Mouse (Mus musculus) T-helper 2 cell (primary cell): ENCODE results near the gene Gls2.
"Not testable (repeated sequence)": the region's sequence is repeated elsewhere in the genome, so short reads cannot be mapped to it uniquely, and the experiment has no call there.

ENCODE experiments used
- in situ Hi-C: fragments of 300-600 bp; cut with MboI, MseI; formaldehyde crosslinking; loops from one replicate; pipeline ENCODE4 v1.15.1; 2025; ENCODE audit warnings: high pct_unique_total_duplicates

The Gls2 gene

DNA sequence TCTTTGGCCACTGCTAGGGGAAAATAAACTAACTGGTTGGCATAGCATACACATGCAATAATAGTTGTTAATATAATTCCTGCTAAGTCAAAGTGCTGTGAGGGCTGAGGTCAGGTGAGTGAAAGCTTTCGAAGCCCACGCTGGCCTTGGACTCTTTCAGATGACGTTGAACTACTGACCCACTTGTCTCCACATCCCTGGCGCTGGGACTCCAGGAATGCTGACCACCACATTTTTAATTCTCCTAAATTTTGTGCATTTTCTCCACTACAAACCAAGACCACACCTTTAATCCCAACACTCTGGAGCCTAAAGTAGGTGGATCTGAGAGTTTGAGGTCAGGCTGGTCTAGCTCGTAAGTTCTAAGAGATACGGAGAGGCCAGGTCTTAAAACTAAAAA, 1.1 kb upstream of the Gls2 start:
- in situ Hi-C loops = loop anchor here (5.0 kb wide), 1 partner anchor 101 kb away; the partner anchor contains the start of gene Baz2a

DNA sequence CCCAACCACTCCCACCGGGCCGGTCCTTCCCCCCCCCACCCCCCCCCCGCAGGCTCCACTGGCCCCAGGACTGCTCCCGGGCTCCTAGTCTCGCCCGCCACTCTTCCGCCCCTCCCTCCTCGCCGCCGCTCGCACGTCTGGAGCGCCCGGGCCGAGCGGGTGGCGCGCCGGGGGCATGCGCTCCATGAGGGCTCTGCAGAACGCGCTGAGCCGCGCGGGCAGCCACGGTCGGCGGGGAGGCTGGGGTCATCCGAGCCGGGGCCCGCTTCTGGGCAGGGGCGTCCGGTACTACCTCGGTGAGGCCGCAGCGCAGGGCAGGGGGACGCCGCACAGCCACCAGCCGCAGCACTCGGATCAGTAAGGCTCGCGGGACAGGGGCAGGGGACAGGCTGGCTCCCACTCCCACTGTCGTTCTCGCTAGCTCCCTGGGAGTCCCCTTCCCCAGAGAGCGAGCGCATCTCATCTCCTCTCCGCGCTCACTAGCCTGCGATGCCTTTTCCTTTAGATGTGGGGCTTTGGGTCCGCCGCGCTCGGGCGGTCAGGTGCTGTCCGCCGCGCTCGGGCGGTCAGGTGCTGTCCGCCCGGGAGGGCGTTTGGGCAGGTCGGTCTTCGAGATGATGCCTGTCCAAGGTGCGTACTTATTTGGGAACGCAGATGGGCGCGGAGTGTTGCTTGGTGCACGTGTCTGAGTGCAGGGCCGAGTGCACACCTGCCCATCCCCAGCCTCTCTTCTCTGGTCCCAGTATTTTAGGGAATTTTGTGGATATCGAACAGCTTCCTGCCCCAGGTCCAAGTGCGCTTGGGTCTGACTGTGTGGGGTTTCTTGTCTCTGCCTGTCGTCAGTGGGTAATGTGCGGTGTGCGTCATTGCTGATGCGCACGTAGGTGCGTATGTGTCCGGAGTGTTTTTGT, 549 bp downstream of the Gls2 start:
- in situ Hi-C loops = loop anchor here (5.0 kb wide), 1 partner anchor 103 kb away; the partner anchor contains the start of gene Baz2a

GRCm38 (mm10) chr10:128201856-128202255, 7.6 kb downstream of the Gls2 start:
- in situ Hi-C loops = no loop called here

GRCm38 (mm10) chr10:128204941-128205340, 10.7 kb downstream of the Gls2 start:
- in situ Hi-C loops = no loop called here

GRCm38 (mm10) chr10:128208326-128208725, 14.1 kb downstream of the Gls2 start:
- in situ Hi-C loops = no loop called here

DNA sequence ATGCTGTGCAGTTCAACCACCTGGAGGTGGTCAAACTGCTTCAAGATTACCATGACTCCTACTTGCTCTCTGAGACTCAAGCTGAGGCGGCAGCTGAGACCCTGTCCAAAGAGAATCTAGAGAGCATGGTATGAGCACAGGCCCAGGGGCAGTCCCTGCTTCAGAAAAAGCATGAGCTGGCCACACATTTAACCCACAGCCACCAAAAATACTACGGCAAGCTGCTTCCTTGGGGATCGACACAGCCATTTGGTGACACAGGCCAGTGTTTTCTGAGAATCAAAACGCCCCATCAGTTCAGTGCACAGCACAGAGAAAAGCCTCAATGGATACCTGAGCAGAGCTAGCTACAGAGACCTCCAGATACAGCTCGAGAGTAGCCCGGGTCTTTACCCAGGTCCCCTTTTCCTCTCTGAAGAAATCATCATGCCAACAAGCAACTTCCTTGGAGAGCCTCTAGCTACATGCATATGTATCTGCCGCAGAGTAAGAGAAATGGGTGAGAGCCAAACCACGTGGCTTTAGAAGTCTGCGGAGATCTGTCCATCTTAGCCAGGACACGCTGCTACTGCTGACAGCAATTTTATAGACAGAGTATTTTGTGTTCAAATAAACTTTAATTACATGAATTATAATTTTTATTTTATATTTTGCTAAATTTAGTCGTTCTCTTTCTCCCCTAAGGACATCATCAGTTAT, 15.2 kb downstream of the Gls2 start:
- in situ Hi-C loops = no loop called here

DNA sequence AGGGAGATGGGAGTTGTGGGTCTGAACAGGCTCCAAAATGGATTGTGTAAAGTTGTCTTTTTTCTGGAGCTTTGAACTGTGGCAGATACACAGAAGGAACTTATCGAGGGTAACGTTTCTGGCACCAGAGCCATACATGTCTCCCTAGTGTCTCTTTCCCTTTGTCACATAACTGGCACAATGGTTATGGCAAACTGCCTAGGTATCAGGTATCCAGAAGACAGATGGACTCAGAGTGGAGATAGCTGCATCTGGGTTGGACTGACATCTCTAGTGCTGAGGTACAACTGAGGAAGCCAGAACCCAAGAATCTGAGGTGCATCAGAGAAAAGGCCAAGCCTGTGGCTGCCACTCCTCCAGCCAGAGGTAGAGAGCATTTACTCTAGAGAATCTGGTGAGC, 15.9 kb downstream of the Gls2 start:
- in situ Hi-C loops = no loop called here

DNA sequence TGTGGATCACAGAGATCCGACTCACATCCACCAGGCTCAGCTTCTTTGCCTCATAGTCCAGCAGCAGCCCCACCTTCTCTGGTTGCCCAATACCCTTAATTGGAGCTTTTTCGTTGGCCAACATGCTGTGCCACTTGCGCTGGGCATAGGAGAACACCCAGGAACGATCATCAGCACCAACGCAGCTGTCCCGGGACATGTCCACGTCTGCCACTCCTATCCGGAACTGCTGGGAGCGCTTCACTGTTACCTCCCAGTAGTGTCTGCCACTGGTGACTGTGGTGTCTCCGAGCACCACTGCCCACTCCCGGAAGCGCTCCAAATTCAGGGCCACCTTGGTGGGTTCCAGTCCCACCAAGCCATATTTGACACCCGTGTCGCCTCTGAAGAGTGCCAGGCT, 16.7 kb downstream of the Gls2 start:
- in situ Hi-C loops = no loop called here

GRCm38 (mm10) chr10:128211390-128212108, 17.3 kb downstream of the Gls2 start, which contains the start of gene Spryd4:
Spryd4 (minus strand) TSS chr10:128211807.
- in situ Hi-C loops = no loop called here

DNA sequence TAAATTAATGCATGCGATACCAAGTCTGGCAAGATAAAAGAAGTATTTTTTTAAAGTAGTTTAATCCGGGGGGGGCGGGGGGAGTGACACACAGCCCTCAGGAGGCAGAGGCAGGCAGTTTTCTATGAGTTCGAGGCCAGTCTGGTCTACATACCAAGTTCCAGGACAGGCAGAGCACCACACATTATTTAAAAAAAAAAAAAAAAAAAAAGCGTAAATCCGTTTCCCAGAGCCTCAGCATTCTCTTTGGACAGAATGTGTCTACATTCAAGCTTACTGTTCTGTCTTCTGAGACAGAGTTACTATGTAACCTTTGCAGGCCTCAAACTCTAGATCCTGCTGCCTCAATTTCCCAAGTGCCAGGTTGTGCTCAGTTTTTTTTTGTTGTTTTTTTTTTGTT, 17.9 kb downstream of the Gls2 start:
- in situ Hi-C loops = no loop called here

GRCm38 (mm10) chr10:128212871-128213323, 18.6 kb downstream of the Gls2 start:
- in situ Hi-C loops = no loop called here

- in situ Hi-C loops = not testable (repeated sequence)
These were observed 19.9 kb downstream of the Gls2 start for GRCm38 (mm10) chr10:128214112-128214511.

DNA sequence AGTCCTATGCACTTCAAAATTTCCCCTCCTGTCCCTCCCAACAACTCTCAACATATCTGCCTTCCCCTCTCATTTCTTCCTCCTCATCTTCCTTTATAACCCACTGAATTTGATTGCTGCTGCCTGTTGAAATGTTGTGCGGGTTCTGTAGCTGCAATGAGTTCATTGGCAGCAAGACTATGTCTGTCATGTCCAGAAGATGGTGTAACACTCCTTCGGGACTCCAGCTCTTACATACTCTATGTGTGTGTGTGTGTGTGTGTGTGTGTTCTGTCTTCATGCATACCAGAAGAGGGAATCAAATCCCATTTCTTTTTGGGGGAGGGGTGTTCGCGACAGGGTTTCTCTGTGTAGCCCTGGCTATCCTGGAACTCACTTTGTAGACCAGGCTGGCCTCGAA, 20.7 kb downstream of the Gls2 start:
- in situ Hi-C loops = no loop called here

- in situ Hi-C loops = no loop called here
These were observed 24.3 kb downstream of the Gls2 start for GRCm38 (mm10) chr10:128218387-128219117.

DNA sequence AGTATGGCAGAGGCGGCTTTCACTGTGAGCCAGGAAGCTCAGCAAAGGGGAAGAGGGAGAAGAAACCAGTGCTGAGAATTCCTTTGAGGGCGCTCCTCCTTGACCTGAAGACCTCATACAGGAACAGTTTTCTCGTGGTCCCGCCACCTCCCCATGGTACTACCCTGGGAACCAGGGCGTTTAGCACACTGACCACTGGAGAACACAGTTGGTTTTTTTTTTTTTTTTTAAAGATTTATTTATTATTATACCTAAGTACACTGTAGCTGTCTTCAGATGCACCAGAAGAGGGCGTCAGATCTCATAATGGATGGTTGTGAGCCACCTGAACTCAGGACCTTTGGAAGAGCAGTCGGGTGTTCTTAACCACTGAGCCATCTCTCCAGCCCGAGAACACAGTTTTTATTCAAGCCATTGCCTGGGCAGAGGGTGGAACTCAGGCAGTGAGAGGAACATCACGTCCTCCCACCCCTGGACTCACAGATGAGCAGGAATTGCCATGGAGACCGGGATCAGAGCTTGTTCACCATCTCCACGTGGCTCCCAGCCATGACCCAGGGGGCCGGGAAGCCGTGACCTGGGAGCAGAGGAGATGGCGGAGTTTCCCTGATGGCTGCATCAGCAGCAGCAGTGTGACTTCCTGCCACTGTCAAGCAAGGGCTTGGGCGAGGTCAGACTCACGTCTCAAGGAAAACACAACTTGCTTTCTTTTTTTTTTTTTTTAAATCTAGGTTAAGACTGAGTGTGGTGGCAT, 27.5 kb downstream of the Gls2 start:
- in situ Hi-C loops = no loop called here

DNA sequence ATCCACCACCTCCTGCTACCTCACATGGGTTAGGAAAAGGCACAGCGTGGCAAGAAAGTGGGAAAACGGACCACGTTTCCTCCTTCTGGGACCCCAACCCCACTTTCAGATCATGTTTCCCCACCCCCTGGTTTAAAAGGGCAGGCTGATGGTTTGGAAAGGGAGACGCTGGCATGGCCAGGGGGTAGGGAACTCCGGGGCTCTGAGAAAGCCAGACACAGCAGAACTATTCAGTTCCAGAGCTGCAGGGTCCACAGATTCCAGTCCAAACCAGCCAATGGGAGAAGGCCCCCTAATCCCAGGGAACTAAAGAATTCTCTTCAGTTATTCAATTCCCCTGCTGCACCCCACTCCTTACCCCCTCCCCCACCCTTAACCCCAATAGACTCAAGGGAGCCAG, 30.8 kb downstream of the Gls2 start:
- in situ Hi-C loops = no loop called here

DNA sequence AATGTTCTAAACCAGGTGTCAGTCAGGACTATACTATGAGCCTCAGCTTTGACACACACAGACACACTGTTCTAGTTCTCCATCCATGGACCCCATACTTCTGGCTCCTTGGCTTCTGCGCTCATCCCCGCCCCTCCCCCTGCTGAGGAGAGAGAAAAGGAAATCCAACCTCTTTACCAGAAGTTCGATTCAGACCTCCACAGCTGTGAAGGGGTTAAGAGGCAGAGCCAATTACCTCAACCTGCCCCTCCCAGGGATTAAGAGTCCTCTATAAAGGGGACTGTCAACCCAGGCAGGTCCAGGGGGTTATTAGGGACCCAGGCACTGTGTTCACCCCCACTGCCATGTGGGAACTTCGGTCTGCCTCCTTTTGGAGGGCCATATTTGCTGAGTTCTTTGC, 31.3 kb downstream of the Gls2 start, which contains the start of gene Mip:
Mip (plus strand) TSS at position 301 of the 400 bp plus-strand sequence.
- in situ Hi-C loops = no loop called here

GRCm38 (mm10) chr10:128227592-128227991, 33.3 kb downstream of the Gls2 start:
- in situ Hi-C loops = no loop called here

DNA sequence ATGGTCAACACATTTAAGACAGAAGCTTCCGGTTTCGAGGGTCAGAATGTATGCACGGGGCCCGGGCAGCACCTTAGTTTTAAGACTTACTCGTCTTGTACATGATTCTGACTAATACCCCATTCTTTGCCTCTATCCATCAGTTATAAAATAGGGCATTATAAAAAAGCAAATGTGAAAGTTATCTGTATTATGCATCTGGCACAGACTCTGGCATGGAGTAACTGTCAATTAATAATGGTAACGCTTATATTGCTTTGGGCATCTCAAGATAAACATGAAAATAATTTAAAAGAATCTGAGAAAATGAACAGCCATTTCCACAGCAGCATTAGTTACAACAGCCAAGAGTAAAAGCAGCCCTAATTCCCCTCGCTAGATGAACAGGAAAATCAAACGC, 33.8 kb downstream of the Gls2 start:
- in situ Hi-C loops = no loop called here

DNA sequence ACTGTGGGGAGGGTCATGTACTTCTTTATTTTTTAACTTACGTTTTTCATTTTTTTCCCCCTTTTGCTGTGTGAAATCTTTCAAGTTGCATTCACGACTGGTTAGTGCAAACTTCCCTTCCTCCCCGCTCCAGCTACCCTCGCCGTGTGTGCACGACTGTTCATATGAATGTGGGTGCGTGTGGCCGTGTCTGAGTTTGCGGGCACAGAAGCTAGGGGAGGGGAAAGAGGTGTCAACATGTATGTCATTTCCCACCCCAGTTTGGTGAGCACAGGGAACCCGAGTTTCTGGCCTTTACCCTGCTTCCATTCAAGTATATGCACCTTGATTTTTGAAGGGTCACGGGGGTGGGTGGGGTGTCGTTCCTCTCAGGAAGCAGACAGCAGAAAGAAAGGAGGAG, 36.3 kb downstream of the Gls2 start:
- in situ Hi-C loops = no loop called here
